Mouse (Mus musculus) macrophage (primary cell): Measurements from ENCODE around the gene Ppm1a. TPM values are rescaled to one million over a fixed set of nuclear protein-coding genes. Genes with fewer than 3 reads are reported as not detected.
"Not testable (repeated sequence)": the region's sequence is repeated elsewhere in the genome, so short reads cannot be mapped to it uniquely, and the experiment has no call there.

Experiments
- H3K27ac ChIP-seq: fragments of 350-480 bp; formaldehyde crosslinking; 2 replicates; pipeline ENCODE4 v1.9.0; 2021
- H3K36me3 ChIP-seq: fragments of 350-480 bp; formaldehyde crosslinking; 2 replicates; pipeline ENCODE4 v1.9.0; 2021; ENCODE audit errors: inconsistent target
- H3K4me3 ChIP-seq: fragments of 350-480 bp; formaldehyde crosslinking; 2 replicates; pipeline ENCODE4 v1.9.0; 2021; ENCODE audit errors: inconsistent target
- H3K79me2 ChIP-seq: fragments of 350-480 bp; formaldehyde crosslinking; 2 replicates; pipeline ENCODE4 v1.9.0; 2021; ENCODE audit errors: inconsistent target
- whole genome bisulfite sequencing: methylation state at CpG from one replicate; pipeline ENCODE4 v1.1.7; 2026; ENCODE audit warnings: inconsistent platforms; ENCODE audit not compliant: missing documents; 5-methylcytosine and 5-hydroxymethylcytosine counted together
- polyA plus RNA-seq: library from polyadenylated mRNA; stranded (reverse); fragments of 250-400 nt; gene quantifications from 3 replicates; pipeline ENCODE4 v1.2.4, GENCODE M21; 2018; ENCODE audit warnings: inconsistent platforms

Ppm1a gene
- polyA plus RNA-seq, 1 experiment from 2014 or later: 97.1 TPM

GRCm38 (mm10) chr12:72771711-72772110 lies 14.5 kb downstream of the Ppm1a start:
- H3K36me3 ChIP-seq: no peaks in the 10 kb centered on the region
- no peak overlapping the region for H3K4me3 ChIP-seq
- H3K27ac ChIP-seq: no peak overlapping the region
- WGBS: 93% methylated on average over 2 of the region's 3 CpGs
- H3K79me2 ChIP-seq: peaks cover 99% of the 10 kb centered on the region

DNA sequence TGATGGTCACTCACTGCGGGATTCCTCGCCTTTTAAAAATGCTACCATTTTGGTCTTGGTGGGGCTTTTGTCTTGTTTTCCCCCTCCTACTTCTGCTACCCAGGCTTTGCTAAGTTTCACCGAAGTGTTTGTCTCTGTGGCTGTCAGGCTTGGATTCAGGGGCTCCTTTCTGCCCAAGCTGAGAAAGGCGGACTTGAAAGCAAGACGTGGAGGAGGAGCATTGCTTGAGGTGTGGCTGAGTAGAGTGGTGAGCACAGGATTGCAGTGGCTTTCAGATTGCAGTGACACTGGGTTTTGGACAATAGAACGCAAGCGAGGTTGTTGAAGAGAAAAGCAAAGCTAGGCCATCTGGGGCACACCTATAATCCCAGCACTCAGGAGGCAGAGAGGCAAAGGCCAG lies 16.7 kb downstream of the Ppm1a start:
- WGBS: 94% methylated on average over 7 of the region's 7 CpGs
- no peaks in the 10 kb centered on the region for H3K36me3 ChIP-seq
- peaks cover 99% of the 10 kb centered on the region for H3K79me2 ChIP-seq
- H3K4me3 ChIP-seq: no peak overlapping the region
- no peak overlapping the region for H3K27ac ChIP-seq

- Histone ChIP-seq H3K27ac (no peak overlapping the region), H3K4me3 (no peak overlapping the region), H3K79me2 (peaks cover 100% of the 10 kb centered on the region), H3K36me3 (no peaks in the 10 kb centered on the region)
- WGBS: 73% methylated on average over 4 of the region's 4 CpGs
Measured at GRCm38 (mm10) chr12:72777244-72777643, 20.0 kb downstream of the Ppm1a start.

- no peak overlapping the region for H3K27ac ChIP-seq
- 96% methylated on average over 5 of the region's 5 CpGs for WGBS
Measured at GRCm38 (mm10) chr12:72780136-72780535, 22.9 kb downstream of the Ppm1a start.

DNA sequence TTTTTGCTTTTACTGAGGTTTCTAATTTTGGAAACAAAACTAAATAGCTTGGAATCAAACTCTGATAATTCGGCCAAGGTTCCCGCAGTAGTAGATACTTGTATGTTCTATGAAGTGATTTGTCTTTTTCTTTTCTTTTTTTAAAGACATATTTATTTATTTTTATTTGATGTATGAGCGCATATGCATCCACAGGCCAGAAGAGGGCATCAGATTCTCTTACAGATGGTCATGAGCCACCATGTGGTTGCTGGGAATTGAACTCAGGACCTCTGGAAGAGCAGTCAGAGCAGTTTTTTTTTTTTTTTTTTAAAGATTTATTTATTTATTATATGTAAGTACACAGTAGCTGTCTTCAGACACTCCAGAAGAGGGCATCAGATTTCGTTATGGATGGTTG lies 25.5 kb downstream of the Ppm1a start:
- WGBS: 94% methylated on average over 4 of the region's 4 CpGs
- H3K36me3 ChIP-seq: peaks cover 23% of the 10 kb centered on the region
- H3K79me2 ChIP-seq: peaks cover 75% of the 10 kb centered on the region
- H3K27ac ChIP-seq, H3K4me3 ChIP-seq: not testable (repeated sequence)

More at GRCm38 (mm10) chr12:72780136-72780535, 22.9 kb downstream of the Ppm1a start:
- H3K4me3 ChIP-seq: no peak overlapping the region
- peaks cover 98% of the 10 kb centered on the region for H3K79me2 ChIP-seq
- peaks cover 16% of the 10 kb centered on the region for H3K36me3 ChIP-seq

- 94% methylated on average over 6 of the region's 6 CpGs for WGBS
Measured at GRCm38 (mm10) chr12:72785183-72785930, 28.1 kb downstream of the Ppm1a start.

DNA sequence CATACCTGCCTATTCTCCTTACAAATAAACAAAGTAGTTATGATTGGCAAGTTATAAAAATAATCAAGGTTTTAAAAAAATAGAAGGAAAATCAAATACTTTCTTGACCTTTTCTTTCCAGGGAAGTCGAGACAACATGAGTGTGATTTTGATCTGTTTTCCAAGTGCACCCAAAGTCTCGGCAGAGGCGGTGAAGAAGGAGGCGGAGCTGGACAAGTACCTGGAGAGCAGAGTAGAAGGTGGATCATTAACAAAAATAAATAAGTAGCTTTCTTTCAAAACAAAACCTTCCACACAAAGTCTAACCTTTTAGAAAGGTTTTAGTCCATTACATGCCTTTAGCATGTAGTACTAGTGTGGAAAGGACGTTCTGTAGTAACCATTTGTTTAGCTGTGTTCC lies 29.3 kb downstream of the Ppm1a start:
- 93% methylated on average over 5 of the region's 5 CpGs for WGBS
- Histone ChIP-seq H3K36me3 (peaks cover 23% of the 10 kb centered on the region), H3K4me3 (no peak overlapping the region), H3K27ac (no peak overlapping the region), H3K79me2 (peaks cover 37% of the 10 kb centered on the region)

More at GRCm38 (mm10) chr12:72785183-72785930, 28.1 kb downstream of the Ppm1a start:
- Histone ChIP-seq H3K27ac (no peak overlapping the region), H3K4me3 (no peak overlapping the region), H3K79me2 (peaks cover 49% of the 10 kb centered on the region), H3K36me3 (peaks cover 23% of the 10 kb centered on the region)

- WGBS: 80% methylated on average over 4 of the region's 4 CpGs
- peaks cover 33% of the 10 kb centered on the region for H3K79me2 ChIP-seq
- H3K27ac ChIP-seq: no peak overlapping the region
- peaks cover 23% of the 10 kb centered on the region for H3K36me3 ChIP-seq
- no peak overlapping the region for H3K4me3 ChIP-seq
Measured at GRCm38 (mm10) chr12:72786986-72787385, 29.7 kb downstream of the Ppm1a start.

DNA sequence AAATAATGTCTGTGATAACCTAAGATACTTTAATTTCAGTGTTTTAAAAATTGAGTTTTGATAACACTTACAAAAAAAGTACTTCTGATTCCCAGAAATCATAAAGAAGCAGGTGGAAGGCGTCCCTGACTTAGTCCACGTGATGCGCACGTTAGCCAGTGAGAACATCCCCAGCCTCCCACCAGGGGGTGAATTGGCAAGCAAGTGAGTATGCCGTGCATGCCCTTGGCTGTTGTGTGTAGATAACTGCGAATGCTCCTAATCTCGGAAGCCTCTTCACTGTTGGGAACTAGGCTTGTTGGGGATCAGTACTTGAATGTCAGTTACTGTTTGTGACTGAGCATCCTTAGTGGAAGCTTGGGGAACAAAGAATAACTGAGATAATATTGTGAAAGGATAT lies 33.3 kb downstream of the Ppm1a start:
- Histone ChIP-seq H3K36me3 (peaks cover 20% of the 10 kb centered on the region), H3K79me2 (peaks cover under 1% of the 10 kb centered on the region; the same call in 1 of the 2 replicates), H3K27ac (no peak overlapping the region), H3K4me3 (no peak overlapping the region)
- 94% methylated on average over 7 of the region's 7 CpGs for whole genome bisulfite sequencing

- H3K27ac ChIP-seq: no peak overlapping the region
Measured at GRCm38 (mm10) chr12:72792320-72793091, 35.3 kb downstream of the Ppm1a start.

DNA sequence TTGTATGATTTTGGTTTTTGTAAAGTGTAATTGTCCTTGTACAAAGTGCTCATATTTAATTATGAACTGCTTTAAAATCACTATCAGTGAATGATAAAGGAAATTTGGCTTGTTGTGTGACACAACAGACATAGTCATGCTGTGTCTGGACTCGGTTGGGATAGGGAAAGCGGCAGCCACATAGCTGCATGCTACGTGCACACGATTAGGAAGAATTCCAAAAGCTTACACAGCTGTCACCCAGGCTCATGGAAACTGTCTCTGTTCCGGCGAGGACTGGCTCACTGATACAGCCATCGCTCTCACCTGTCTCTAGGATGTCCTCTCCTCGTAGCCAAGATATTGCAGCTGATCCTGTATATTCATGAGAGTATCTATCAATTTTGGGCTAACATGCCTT lies 36.7 kb downstream of the Ppm1a start:
- peaks cover 14% of the 10 kb centered on the region for H3K36me3 ChIP-seq
- H3K79me2 ChIP-seq: no peaks in the 10 kb centered on the region
- no peak overlapping the region for H3K4me3 ChIP-seq
- WGBS: 96% methylated on average over 8 of the region's 8 CpGs
- no peak overlapping the region for H3K27ac ChIP-seq

More at GRCm38 (mm10) chr12:72792320-72793091, 35.3 kb downstream of the Ppm1a start:
- Histone ChIP-seq H3K4me3 (no peak overlapping the region), H3K79me2 (no peaks in the 10 kb centered on the region), H3K36me3 (peaks cover 14% of the 10 kb centered on the region)
- 94% methylated on average over 11 of the region's 11 CpGs for WGBS

- Histone ChIP-seq H3K36me3 (no peaks in the 10 kb centered on the region), H3K4me3 (no peak overlapping the region), H3K79me2 (no peaks in the 10 kb centered on the region), H3K27ac (no peak overlapping the region)
- 79% methylated on average over 6 of the region's 6 CpGs for WGBS
Measured at GRCm38 (mm10) chr12:72809798-72810197, 52.5 kb downstream of the Ppm1a start.

GRCm38 (mm10) chr12:72811588-72811987 lies 54.3 kb downstream of the Ppm1a start:
- Histone ChIP-seq H3K36me3 (no peaks in the 10 kb centered on the region), H3K27ac (no peak overlapping the region), H3K79me2 (no peaks in the 10 kb centered on the region), H3K4me3 (no peak overlapping the region)
- WGBS: 84% methylated on average over 3 of the region's 3 CpGs

GRCm38 (mm10) chr12:72820940-72821431 lies 63.7 kb downstream of the Ppm1a start:
- H3K79me2 ChIP-seq: no peaks in the 10 kb centered on the region
- WGBS: 3% methylated on average over 24 of the region's 24 CpGs
- no peaks in the 10 kb centered on the region for H3K36me3 ChIP-seq
- H3K4me3 ChIP-seq: peak overlapping the region; percentile 8; the same call in 1 of the 2 replicates
- no peak overlapping the region for H3K27ac ChIP-seq

GRCm38 (mm10) chr12:72821589-72821988 lies 64.3 kb downstream of the Ppm1a start:
- Histone ChIP-seq H3K4me3 (no peak overlapping the region), H3K79me2 (no peaks in the 10 kb centered on the region), H3K36me3 (no peaks in the 10 kb centered on the region), H3K27ac (no peak overlapping the region)
- 38% methylated on average over 6 of the region's 6 CpGs for WGBS
